Mouse (Mus musculus) midbrain, embryonic 12.5 days (tissue): ENCODE results near the gene Trim66. TPM values are rescaled to one million over a fixed set of nuclear protein-coding genes. Genes with fewer than 3 reads are reported as not detected.

Experiments used
- ATAC-seq: fragments of 200-750 bp; cut with Nextera tagmentation; 2 replicates; pipeline ENCODE4 v1.8.0; 2017; ENCODE audit warnings: low read depth, moderate TSS enrichment, moderate library complexity; ENCODE audit not compliant: low FRiP score
- H3K27ac ChIP-seq: fragments of 300-500 bp; sonication (generic); replicated peaks from 2 replicates; pipeline ENCODE4 v1.5.1; 2016; ENCODE audit warnings: mild to moderate bottlenecking
- H3K27me3 ChIP-seq: fragments of 300-500 bp; sonication (generic); 2 replicates; pipeline ENCODE4 v1.6.1; 2016; ENCODE audit warnings: mild to moderate bottlenecking
- H3K36me3 ChIP-seq: fragments of 300-500 bp; sonication (generic); 2 replicates; pipeline ENCODE4 v1.6.1; 2016
- H3K4me1 ChIP-seq: fragments of 300-500 bp; sonication (generic); 2 replicates; pipeline ENCODE4 v1.6.1; 2016
- H3K4me2 ChIP-seq: fragments of 300-500 bp; sonication (generic); replicated peaks from 2 replicates; pipeline ENCODE4 v1.6.1; 2016; ENCODE audit warnings: mild to moderate bottlenecking, moderate library complexity
- H3K4me3 ChIP-seq: fragments of 300-500 bp; sonication (generic); 2 replicates; pipeline ENCODE4 v1.5.1; 2016; ENCODE audit warnings: mild to moderate bottlenecking
- H3K9ac ChIP-seq: fragments of 300-500 bp; sonication (generic); replicated peaks from 2 replicates; pipeline ENCODE4 v1.6.1; 2016; ENCODE audit warnings: mild to moderate bottlenecking, moderate library complexity
- H3K9me3 ChIP-seq: fragments of 300-500 bp; sonication (generic); 2 replicates; pipeline ENCODE4 v1.6.1; 2016; ENCODE audit warnings: mild to moderate bottlenecking
- WGBS: fragments of 180-500 bp; shearing (Covaris S2); methylation state at CpG from one replicate; pipeline ENCODE4 v1.1.7; 2016; 5-methylcytosine and 5-hydroxymethylcytosine counted together
- microRNA-seq: library from miRNA; unstranded; fragments of <30 nt; microRNA quantifications from one replicate; pipeline ENCODE4, GENCODE M21; 2017
- polyA plus RNA-seq: library from polyadenylated mRNA; unstranded; fragments of >200 nt; fragmentation: Nextera tagmentation; extraction: Ambion mirVana; gene quantifications from 2 replicates; pipeline ENCODE4 v1.2.1, GENCODE M21; 2016

Trim66 gene
- polyA plus RNA-seq, 1 experiment from 2014 or later: 0.23 TPM

DNA sequence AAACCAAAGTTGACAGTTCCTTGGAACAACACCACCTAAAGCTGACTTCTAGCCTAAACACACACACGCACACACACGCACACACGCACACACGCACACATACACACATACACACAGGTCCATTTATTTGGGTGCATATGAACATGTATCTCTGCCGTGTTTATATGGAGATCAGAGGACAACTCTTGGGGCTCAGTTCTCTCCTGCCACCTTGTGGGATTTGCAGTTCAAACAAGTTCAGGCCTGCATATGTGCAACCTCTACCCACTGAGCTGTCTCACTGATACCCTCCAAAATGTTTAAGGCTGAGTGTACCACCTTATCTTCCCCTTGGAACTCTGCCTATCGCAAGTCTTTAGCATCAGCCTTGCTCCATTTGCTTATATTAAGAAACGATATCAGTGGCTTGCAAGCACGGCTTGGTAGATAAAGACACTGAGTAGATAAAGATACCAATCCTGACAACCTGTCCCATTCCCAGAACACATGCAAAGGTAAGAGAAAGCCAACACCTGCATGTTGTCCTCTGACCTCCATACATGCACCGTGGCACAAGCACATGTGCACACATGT, 67.2 kb downstream of the Trim66 start:
- H3K9me3 ChIP-seq: no peaks in the 10 kb centered on the region
- H3K4me1 ChIP-seq: peaks cover 37% of the 10 kb centered on the region; the same call in 1 of the 2 replicates
- peak overlapping the region; percentile 66 for H3K4me2 ChIP-seq
- H3K27ac ChIP-seq: 0 out of 2 replicates have a peak overlapping the region, but pooled peaks have one; percentile 94
- H3K27me3 ChIP-seq: no peaks in the 10 kb centered on the region
- WGBS: 87% methylated on average over 9 of the region's 9 CpGs
- no peak for ATAC-seq
- 0 out of 2 replicates have a peak overlapping the region, but pooled peaks have one; percentile 6 for H3K4me3 ChIP-seq
- no peak overlapping the region for H3K9ac ChIP-seq
- no peaks in the 10 kb centered on the region for H3K36me3 ChIP-seq

DNA sequence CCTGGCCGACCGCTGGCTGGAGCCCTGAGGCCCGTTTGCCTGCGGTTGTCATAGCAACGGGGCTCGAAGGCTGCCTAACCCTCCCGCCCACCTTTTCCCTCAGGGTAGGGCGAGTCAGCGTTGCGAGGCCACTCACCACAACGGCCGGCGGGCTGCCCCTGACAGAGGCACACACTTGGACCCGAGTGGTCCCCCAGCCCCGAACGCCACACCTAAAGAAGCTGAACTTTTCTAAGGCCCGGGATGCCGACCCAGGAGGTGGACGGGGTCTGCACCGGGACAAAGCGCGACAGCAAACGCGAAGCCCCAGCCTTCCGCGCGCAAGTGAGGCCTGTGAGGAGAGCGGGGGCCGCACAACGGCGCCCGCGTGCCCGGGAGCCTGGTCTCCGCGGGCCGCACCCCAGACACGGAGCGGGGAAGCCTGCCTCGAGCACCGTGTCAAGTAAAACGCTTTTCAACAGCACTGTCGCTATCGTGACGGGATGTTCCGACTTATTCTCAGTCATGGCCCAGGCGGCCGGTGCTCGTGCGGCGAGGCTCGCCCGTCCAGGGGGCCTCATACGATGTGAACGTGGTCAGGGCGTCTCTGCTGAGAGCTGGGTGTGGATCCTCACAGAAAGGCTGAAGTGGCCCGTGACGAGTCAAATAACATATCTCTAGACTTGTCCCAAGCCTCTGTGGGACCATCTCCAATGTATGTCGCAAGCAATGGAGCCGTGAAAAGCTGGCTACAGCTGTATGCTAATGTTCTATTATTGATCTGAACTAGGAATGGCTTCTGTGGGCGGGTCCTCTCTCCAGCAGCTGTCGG, 68.9 kb downstream of the Trim66 start, which contains the start of gene Stk33:
Gene Stk33, minus strand, starts transcription at position 301 of the 811 bp plus-strand sequence.
- 1% methylated on average over 62 of the region's 62 CpGs for WGBS
- Histone ChIP-seq H3K36me3 (no peaks in the 10 kb centered on the region), H3K4me2 (peak within 1 kb of the TSS; percentile 66), H3K4me3 (peak within 1 kb of the TSS; percentile 51), H3K9me3 (no peaks in the 10 kb centered on the region), H3K27me3 (no peaks in the 10 kb centered on the region), H3K4me1 (peaks cover 37% of the 10 kb centered on the region; the same call in 1 of the 2 replicates), H3K9ac (peak within 1 kb of the TSS; percentile 65), H3K27ac (peak within 1 kb of the TSS; percentile 94)
- ATAC-seq: peak; percentile 85

DNA sequence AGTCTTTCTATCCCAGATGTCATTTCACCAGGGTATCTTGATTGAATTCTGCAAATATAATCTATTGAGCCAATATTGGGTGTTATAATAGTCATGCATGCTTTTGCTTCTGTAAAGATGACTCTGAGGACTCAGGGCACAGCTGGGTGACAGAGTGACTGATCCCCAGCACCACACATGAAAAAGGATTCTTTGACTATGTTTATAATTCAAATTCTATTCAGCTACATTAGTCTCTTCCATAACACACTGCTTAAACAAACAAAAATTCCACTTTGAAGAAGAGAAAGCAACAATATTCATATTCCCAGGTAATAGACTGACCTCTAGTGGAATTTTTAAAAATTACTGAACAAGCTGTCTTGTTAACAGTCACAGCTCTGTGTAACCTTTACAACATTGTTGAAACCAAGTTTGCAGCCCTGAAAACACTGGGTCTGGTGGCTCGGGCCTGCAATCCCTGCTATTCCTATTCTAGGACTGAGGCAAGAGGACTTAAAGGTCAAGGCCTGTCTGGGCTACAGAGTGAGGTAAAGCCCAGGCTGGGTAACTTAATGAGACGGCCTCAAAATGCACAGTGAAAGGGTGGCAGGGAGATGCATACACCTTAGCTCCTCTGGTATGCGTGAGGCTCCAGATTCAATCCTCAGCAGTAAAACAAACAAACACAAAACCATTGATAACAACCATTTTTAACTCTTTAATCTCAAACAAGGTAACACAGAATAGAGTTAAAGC, 83.3 kb downstream of the Trim66 start:
- Histone ChIP-seq H3K4me1 (no peaks in the 10 kb centered on the region), H3K27me3 (no peaks in the 10 kb centered on the region; the same call in 1 of the 2 replicates), H3K4me2 (no peak overlapping the region), H3K36me3 (no peaks in the 10 kb centered on the region), H3K9ac (no peak overlapping the region), H3K4me3 (no peak overlapping the region), H3K27ac (no peak overlapping the region), H3K9me3 (no peaks in the 10 kb centered on the region)
- ATAC-seq: peak; percentile 38; the same call in 1 of the 2 replicates
- 66% methylated on average over 3 of the region's 3 CpGs for WGBS

DNA sequence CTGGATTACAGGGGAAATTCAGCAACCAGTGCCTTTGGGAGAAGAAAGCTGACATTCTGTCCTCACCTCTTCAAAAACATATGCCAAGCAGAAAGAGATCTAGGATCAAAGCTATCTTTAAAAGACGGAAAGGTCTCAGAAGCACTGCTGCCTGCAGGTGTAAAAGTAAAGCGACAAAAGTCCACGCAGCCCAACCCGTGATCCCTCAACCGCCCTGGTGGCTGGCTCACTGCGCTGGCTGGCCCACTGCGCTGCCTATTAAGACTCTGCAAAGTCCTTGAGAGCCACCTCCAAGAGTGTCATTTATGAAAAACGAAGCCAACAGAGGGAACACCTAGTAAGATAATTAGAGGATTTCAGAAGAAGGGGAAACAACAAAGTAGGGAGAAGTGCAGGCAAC, 85.1 kb downstream of the Trim66 start:
- Histone ChIP-seq H3K4me2 (no peak overlapping the region), H3K27ac (no peak overlapping the region), H3K4me1 (no peaks in the 10 kb centered on the region), H3K9ac (no peak overlapping the region), H3K4me3 (no peak overlapping the region), H3K9me3 (no peaks in the 10 kb centered on the region), H3K36me3 (no peaks in the 10 kb centered on the region), H3K27me3 (no peaks in the 10 kb centered on the region; the same call in 1 of the 2 replicates)
- no peak for ATAC-seq
- WGBS: 77% methylated on average over 8 of the region's 8 CpGs

DNA sequence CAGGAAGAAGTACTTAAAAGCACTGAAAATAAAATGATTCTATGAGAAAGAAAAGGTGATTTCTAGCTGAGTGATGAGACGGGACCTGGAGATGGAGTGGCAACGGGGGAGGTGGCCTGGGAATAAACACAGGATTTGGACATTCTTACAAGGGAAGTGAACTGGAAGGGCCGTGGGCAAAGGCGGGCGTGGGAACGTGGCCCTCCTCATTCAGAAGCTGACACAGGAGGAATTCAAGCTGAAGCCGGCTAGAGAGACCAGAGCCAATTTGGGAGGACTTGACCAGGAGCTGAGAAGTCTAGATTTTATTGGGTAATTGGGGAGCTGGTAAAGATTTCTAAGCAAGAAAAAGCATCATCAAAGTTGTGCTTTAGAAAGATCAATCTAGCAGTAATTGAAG, 102.4 kb downstream of the Trim66 start:
- no peaks in the 10 kb centered on the region for H3K36me3 ChIP-seq
- no peaks in the 10 kb centered on the region for H3K9me3 ChIP-seq
- H3K4me2 ChIP-seq: no peak overlapping the region
- no peak overlapping the region for H3K27ac ChIP-seq
- no peak overlapping the region for H3K9ac ChIP-seq
- no peak for ATAC-seq
- WGBS: 62% methylated on average over 7 of the region's 7 CpGs
- peaks cover 3% of the 10 kb centered on the region; the same call in 1 of the 2 replicates for H3K4me1 ChIP-seq
- H3K4me3 ChIP-seq: no peak overlapping the region
- H3K27me3 ChIP-seq: no peaks in the 10 kb centered on the region

DNA sequence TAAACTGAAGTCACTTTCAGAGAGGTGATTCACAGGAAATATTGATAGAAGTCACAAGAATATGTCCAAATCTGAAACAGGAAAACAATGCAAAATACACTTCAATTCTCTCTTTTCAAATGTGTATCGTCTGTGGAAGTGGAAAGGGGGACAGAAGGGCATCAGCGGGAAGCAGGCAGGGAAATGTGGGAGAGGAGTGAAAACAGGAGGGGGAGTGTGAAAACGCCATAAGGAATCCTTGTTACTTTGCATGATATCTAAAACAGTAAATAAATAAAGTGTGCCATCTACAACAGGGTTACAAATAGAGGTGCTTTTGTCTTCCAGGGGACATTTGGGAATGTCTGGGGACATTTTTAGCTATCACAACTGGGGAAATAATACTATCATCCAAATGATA, 108.6 kb downstream of the Trim66 start:
- WGBS: 79% methylated on average over 3 of the region's 3 CpGs

More for the DNA sequence above, 108.6 kb downstream of the Trim66 start:
- Histone ChIP-seq H3K4me3 (no peak overlapping the region), H3K27ac (no peak overlapping the region), H3K36me3 (no peaks in the 10 kb centered on the region), H3K4me2 (no peak overlapping the region), H3K27me3 (no peaks in the 10 kb centered on the region), H3K4me1 (no peaks in the 10 kb centered on the region), H3K9me3 (no peaks in the 10 kb centered on the region), H3K9ac (no peak overlapping the region)
- ATAC-seq: no peak

Small RNA genes within 50 kb of the gene (microRNA-seq; reads per million reads assigned to microRNA genes)
- 0.93 reads per million for gene Gm47284

Other genes with a start within 250 kb of the Trim66 start
- gene Stk33, start 69.1 kb downstream of the Trim66 start, polyA plus RNA-seq: 20.8 and 27.0 TPM in 2 replicates
- 93.5 and 93.7 TPM in 2 replicates for gene Rpl27a, start 11.0 kb upstream of the Trim66 start, polyA plus RNA-seq
- gene St5, start 195.5 kb upstream of the Trim66 start, polyA plus RNA-seq: 38.1 and 40.2 TPM in 2 replicates
- 19.1 and 19.5 TPM in 2 replicates for gene Akip1, start 195.6 kb upstream of the Trim66 start, polyA plus RNA-seq
- not detected in 2 replicates for gene BC051019, start 215.7 kb upstream of the Trim66 start, polyA plus RNA-seq
- not detected in 2 replicates for gene Ascl3, start 223.6 kb upstream of the Trim66 start, polyA plus RNA-seq
- gene Tmem9b, start 244.7 kb upstream of the Trim66 start, polyA plus RNA-seq: 62.3 and 64.5 TPM in 2 replicates